Mouse (Mus musculus): ENCODE results near the gene Sipa1l1. TPM values are rescaled to one million over a fixed set of nuclear protein-coding genes. Genes with fewer than 3 reads are reported as not detected.

Gene Sipa1l1
- total RNA-seq (2023), result 100 to 1,000 TPM; 107 to 118 TPM

GRCm38 (mm10) chr12:82168820-82169533 lies at the start of gene Sipa1l1:
TSS of gene Sipa1l1 (plus strand) at chr12:82169320.

All from T-cell, adult 66 days (primary cell).